Mouse (Mus musculus) lung, adult 10 weeks (tissue): Measurements from ENCODE around the gene Angel1. TPM values are rescaled to one million over a fixed set of nuclear protein-coding genes. Genes with fewer than 3 reads are reported as not detected.

Source experiments
- polyA plus RNA-seq: library from polyadenylated mRNA; stranded (reverse); fragments of 350-450 nt; fragmentation: Illumina TruSeq; extraction: RNeasy Lipid Tissue Mini Kit (QIAGEN cat#74804); gene quantifications from one replicate; pipeline ENCODE4 v1.2.3, GENCODE M21; 2014; ENCODE audit warnings: low read depth, low replicate concordance; ENCODE audit not compliant: insufficient read depth

The Angel1 gene
- polyA plus RNA-seq = 2.9 TPM

DNA sequence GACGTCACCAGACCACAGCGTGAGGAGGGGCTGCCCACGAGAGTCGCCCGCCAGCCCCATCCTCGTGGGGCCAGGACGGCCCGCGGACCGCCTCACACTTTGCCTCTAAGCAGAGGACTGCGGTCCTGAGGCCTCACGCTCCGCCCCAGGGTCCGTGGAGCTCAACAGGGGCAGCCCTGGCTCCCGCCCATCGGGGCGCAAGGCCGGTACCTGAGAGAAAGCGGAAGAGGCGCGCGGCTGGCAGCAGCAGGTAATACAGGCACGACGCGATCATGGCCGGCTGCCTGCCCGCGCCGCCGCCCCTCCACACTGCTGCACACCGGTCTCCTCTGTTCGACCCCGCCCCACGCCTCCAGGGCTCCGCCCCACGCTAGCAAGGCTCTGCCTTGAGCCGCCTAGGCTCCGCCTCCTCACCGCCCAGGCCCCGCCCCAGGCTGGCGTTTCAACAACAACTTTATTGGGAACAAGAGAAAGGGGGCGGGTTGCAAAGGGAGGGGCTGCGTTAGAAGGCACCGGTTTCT is at the start of gene Angel1:
Angel1 (minus strand) TSS at position 341 of the 521 bp plus-strand sequence.

DNA sequence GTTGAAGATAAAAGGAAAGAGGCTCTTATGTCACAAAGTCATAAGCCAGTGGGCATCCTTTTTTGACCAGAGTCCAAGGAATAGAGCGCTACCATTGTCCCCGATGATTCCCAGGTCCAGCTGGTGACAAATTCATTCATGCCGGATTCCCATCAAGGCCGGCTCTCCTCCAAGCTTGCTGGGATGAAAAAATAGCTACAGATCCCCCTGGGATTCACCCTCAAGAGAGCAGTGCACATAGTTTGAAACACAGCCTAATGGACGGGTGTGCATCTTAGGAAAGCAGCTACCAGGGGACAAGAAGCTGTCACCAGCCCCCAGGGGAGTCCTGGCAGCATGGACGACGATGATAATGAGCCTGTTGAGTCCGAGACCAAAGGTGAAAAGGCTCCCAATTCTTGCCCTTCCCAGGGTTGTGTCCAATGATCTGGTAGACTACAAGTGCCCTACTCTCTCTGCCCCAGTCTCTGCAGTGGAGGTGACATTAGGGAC is 8.1 kb upstream of the Angel1 start, which contains the start of gene Lrrc74a:
Lrrc74a (plus strand) TSS at position 51 of the 492 bp plus-strand sequence.

DNA sequence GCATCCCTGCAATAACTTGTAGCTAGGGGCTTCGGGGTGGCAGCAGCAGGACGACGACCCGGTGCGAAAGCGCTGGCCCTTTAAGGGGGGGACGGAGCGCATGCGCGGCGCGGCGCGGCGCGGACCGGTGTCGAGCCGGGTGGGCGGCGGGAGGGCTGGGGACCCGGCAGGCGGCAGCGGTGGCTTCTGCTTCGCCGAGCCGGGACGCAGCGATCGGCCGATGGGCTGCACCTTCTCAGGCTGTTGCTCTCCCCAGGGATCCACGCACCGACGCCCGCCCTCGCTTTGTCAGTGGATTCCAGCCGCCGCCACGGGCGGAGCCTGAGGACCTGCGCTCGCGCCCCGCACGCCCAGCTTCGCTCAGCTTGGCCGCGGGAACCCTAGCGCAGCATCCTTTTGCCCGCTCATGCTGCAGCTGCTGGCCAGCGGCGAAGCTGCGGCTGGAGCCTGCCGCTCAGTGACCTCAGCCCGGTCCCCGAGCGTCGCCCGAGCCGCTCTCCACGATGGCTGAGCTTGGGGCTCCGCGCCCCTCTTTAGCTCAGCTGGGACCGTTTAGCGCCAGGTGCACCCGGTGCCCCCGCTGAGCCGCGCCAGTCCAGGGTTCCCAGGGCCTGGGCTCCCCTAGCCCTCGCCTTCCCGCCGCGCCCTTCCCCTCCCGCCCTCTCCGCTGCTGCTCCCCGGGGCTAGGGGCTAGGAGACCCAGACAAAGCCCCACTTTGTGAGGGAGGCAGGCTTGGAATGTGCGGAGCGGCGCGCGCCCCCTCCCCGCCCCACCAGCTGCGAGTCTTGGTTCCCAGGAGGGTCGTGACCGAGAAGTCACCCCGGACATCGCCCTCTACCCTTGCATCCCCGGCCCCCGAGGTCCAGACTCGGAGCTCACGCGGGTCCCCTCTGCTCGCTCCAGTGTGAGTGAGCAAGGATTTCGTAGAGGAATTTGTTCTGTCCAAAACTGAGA is 47.4 kb downstream of the Angel1 start, which contains the start of gene Vash1:
Vash1 (plus strand) TSS at position 110 of the 955 bp plus-strand sequence.

Other genes with a start within 250 kb of the Angel1 start
- 2.2 TPM for gene Vash1, start 47.8 kb downstream of the Angel1 start, polyA plus RNA-seq
- not detected for gene Lrrc74a, start 7.9 kb upstream of the Angel1 start, polyA plus RNA-seq
- 20.6 TPM for gene Irf2bpl, start 158.3 kb upstream of the Angel1 start, polyA plus RNA-seq
- gene Cipc, start 220.6 kb upstream of the Angel1 start, polyA plus RNA-seq = 8.5 TPM